Mouse (Mus musculus): ENCODE measurements around the gene Clcnka.

Gene Clcnka

GRCm38 (mm10) chr4:141398545-141398944 is at the start of gene Clcnka:
Gene Clcnka, minus strand, starts transcription at chr4:141398724.
- in situ Hi-C loops (cut with MboI; ENCODE audit: low pct_unique_long_range_greater_than_20kb in 1 of 2, low sequenced_read_pairs in 2 of 2, unreplicated experiment in 1 of 2): no loop called here

GRCm38 (mm10) chr4:141446211-141446610 is 47.7 kb upstream of the Clcnka start:
- in situ Hi-C loops (cut with MboI; ENCODE audit: low pct_unique_long_range_greater_than_20kb in 1 of 2, low sequenced_read_pairs in 2 of 2, unreplicated experiment in 1 of 2): no loop called here

- in situ Hi-C loops (cut with MboI; ENCODE audit: low pct_unique_long_range_greater_than_20kb in 1 of 2, low sequenced_read_pairs in 2 of 2, unreplicated experiment in 1 of 2): no loop called here
Measured at GRCm38 (mm10) chr4:141445328-141445720, 46.8 kb upstream of the Clcnka start.

GRCm38 (mm10) chr4:141444451-141445327 is 46.2 kb upstream of the Clcnka start, which contains the start of gene Zbtb17:
Gene Zbtb17, plus strand, starts transcription at chr4:141444654.
- in situ Hi-C loops (cut with MboI; ENCODE audit: low pct_unique_long_range_greater_than_20kb in 1 of 2, low sequenced_read_pairs in 2 of 2, unreplicated experiment in 1 of 2): no loop called here

GRCm38 (mm10) chr4:141443641-141444429 is 45.3 kb upstream of the Clcnka start:
- in situ Hi-C loops (cut with MboI; ENCODE audit: low pct_unique_long_range_greater_than_20kb in 1 of 2, low sequenced_read_pairs in 2 of 2, unreplicated experiment in 1 of 2): no loop called here

GRCm38 (mm10) chr4:141440877-141441276 is 42.4 kb upstream of the Clcnka start:
- in situ Hi-C loops (cut with MboI; ENCODE audit: low pct_unique_long_range_greater_than_20kb in 1 of 2, low sequenced_read_pairs in 2 of 2, unreplicated experiment in 1 of 2): no loop called here

GRCm38 (mm10) chr4:141439083-141439803 is 40.7 kb upstream of the Clcnka start:
- in situ Hi-C loops (cut with MboI; ENCODE audit: low pct_unique_long_range_greater_than_20kb in 1 of 2, low sequenced_read_pairs in 2 of 2, unreplicated experiment in 1 of 2): no loop called here

- in situ Hi-C loops (cut with MboI; ENCODE audit: low pct_unique_long_range_greater_than_20kb in 1 of 2, low sequenced_read_pairs in 2 of 2, unreplicated experiment in 1 of 2): no loop called here
Measured at GRCm38 (mm10) chr4:141435974-141436373, 37.5 kb upstream of the Clcnka start, which contains the start of gene Srarp. Gene Srarp, minus strand, starts transcription at chr4:141436105.

- in situ Hi-C loops (cut with MboI; ENCODE audit: low pct_unique_long_range_greater_than_20kb in 1 of 2, low sequenced_read_pairs in 2 of 2, unreplicated experiment in 1 of 2): no loop called here
Measured at GRCm38 (mm10) chr4:141433191-141433590, 34.7 kb upstream of the Clcnka start.

- in situ Hi-C loops (cut with MboI; ENCODE audit: low pct_unique_long_range_greater_than_20kb in 1 of 2, low sequenced_read_pairs in 2 of 2, unreplicated experiment in 1 of 2): no loop called here
Measured at GRCm38 (mm10) chr4:141432666-141433065, 34.1 kb upstream of the Clcnka start.

GRCm38 (mm10) chr4:141430997-141431396 is 32.5 kb upstream of the Clcnka start:
- in situ Hi-C loops (cut with MboI; ENCODE audit: low pct_unique_long_range_greater_than_20kb in 1 of 2, low sequenced_read_pairs in 2 of 2, unreplicated experiment in 1 of 2): no loop called here

- in situ Hi-C loops (cut with MboI; ENCODE audit: low pct_unique_long_range_greater_than_20kb in 1 of 2, low sequenced_read_pairs in 2 of 2, unreplicated experiment in 1 of 2): no loop called here
Measured at GRCm38 (mm10) chr4:141429847-141430246, 31.3 kb upstream of the Clcnka start.

GRCm38 (mm10) chr4:141429381-141429780 is 30.9 kb upstream of the Clcnka start:
- in situ Hi-C loops (cut with MboI; ENCODE audit: low pct_unique_long_range_greater_than_20kb in 1 of 2, low sequenced_read_pairs in 2 of 2, unreplicated experiment in 1 of 2): no loop called here

GRCm38 (mm10) chr4:141427921-141428320 is 29.4 kb upstream of the Clcnka start:
- in situ Hi-C loops (cut with MboI; ENCODE audit: low pct_unique_long_range_greater_than_20kb in 1 of 2, low sequenced_read_pairs in 2 of 2, unreplicated experiment in 1 of 2): no loop called here

GRCm38 (mm10) chr4:141426796-141427745 is 28.5 kb upstream of the Clcnka start:
- in situ Hi-C loops (cut with MboI; ENCODE audit: low pct_unique_long_range_greater_than_20kb in 1 of 2, low sequenced_read_pairs in 2 of 2, unreplicated experiment in 1 of 2): no loop called here

GRCm38 (mm10) chr4:141425484-141426479 is 27.3 kb upstream of the Clcnka start:
- in situ Hi-C loops (cut with MboI; ENCODE audit: low pct_unique_long_range_greater_than_20kb in 1 of 2, low sequenced_read_pairs in 2 of 2, unreplicated experiment in 1 of 2): no loop called here
